Mouse (Mus musculus): ENCODE data around the gene Coro7. TPM values are rescaled to one million over a fixed set of nuclear protein-coding genes. Genes with fewer than 3 reads are reported as not detected.
"Not testable (repeated sequence)": the region's sequence is repeated elsewhere in the genome, so short reads cannot be mapped to it uniquely, and the experiment has no call there.

Coro7 gene
- total RNA-seq, 2 experiments from 2014 or later = 88.4 to 100 TPM

DNA sequence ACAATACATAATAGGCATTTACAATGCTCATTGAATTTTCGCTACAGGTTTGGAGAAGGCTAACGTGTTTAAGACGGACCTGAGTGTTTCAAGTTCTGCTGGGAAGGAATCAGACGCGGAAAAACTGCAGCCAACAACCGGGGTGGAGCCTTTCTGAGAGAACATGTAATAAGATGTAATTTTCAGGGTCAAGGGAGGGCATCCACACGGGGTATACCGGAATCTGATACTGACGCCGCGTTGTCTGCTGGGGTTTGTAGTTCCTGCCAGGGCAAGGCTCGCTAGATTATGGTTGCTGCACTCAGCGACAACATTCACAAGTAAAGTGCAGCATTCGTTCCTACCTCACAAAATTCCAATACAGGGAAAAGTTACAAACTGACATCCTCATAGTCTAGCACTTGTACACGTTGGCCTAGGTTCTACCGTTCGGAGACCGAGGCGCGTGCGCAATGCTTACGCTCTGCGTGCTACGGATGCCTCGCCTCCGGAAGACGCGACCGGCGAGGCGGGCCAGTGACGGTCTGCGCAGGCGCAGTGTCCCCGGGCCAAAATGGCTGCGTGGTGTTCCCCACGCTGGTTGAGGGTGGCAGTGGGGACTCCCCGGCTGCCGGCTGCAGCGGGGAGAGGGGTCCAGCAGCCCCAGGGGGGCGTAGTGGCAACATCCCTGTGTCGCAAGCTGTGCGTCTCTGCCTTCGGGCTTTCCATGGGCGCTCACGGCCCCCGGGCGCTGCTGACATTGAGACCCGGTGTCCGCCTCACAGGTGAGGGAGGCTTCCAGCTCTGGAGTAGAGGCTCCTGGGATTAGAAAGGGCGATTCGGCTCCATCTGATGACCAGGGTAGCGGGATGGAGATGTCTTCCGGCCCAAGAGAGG, 4.2 kb upstream of the Coro7 start:
- intact Hi-C loops (cut with DNase I) = loop anchor here (5.0 kb wide), 1 partner anchor 103 kb away; no protein-coding TSS in a partner anchor
- peak; percentile 95 to 97 for DNase-seq (ENCODE audit: low spot score in 2 of 2)

DNA sequence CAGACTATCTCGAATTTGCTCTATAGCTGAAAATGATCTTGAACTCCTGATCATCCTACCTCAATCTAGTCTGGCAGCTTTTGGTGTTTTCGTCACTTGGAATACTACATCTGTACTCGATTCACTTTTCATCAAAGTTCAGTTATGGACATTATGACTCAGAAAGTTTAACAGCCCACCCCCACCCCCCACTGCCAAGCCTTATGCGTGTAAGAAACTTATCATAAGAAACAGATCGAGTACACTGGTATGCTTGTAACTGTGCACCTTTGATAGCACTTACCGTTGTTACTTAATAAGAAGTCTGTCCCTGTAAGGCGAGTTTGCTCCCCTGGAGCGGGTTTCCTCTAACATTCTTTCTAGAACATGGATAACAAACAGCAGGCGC, 3.6 kb upstream of the Coro7 start:
- no peak for DNase-seq (ENCODE audit: low spot score in 2 of 2)
- intact Hi-C loops (cut with DNase I) = loop anchor here (5.0 kb wide), 1 partner anchor 104 kb away; no protein-coding TSS in a partner anchor

DNA sequence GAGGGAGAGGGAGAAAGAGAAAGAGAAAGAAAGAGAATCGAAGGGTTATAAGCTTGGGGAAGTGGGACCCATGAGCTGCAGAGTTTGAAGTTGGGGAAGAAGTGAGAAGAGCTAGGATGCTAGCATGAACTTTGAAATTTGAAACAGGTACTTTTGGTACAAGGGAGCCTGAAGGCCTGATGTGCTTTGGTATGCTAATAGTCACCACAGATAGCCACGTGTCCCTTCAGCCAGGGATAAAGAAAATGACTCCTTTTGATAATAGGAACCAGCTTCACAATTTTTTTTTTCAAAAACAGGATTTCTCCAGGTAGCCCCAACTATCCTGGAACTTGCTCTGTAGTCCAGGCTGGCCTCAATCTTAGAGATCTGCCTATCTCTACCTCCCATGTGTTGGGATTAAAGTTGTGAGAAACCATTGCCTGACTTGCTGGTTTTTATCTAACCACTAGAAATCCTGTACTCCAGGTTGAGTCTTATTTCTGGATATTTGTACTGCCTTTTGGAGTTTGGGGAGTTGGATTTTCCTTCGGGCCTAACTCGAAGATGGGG, 3.1 kb upstream of the Coro7 start:
- no peak for DNase-seq (ENCODE audit: low spot score in 2 of 2)
- intact Hi-C loops (cut with DNase I) = loop anchor here (5.0 kb wide), 1 partner anchor 105 kb away; no protein-coding TSS in a partner anchor

DNA sequence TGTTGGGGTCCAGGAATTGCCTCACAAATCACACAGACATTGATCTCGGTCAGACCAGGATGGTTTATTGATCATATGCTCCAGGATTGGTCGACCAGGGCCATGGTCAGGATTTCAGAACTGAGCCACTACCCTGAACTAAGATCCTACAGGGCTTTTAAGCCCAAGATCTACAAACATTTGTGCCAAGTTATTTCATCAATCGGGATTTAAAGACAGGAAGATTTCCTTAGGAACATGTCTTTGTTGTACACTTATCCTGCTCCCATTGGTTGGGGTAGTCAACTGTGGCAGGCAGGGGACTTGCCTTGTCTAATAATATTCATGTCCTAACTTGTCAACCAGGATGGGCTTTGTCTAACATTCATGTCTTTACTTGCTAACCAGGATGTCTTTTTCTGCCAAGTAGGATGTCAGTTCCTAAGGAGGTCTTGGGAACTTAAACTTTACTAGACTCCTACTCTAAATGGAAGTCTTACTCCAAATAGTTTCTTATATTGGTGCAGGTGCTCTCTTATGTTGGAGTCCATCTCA, 1.4 kb upstream of the Coro7 start:
- intact Hi-C loops (cut with DNase I) = loop anchor here (5.0 kb wide), 1 partner anchor 106 kb away; no protein-coding TSS in a partner anchor
- DNase-seq (ENCODE audit: low spot score in 2 of 2) = not testable (repeated sequence)

DNA sequence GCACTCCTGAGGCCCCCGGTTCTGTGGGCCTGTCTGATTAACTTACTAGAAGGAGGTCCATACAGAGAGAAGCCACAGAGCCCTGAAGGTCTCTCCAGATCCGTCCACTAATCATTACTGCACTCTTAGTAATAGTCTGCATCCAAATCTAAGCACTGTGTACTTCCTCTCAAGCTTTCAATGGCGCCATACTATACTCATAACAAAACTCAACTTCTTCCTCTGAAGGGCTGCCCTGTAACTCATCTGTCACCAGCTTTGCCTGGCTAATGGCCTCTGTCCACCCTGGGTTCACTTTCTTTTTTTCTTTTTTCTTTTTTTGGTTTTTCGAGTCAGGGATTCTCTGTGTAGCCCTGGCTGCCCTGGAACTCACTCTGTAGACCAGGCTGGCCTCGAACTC, 1.5 kb downstream of the Coro7 start:
- intact Hi-C loops (cut with DNase I) = no loop called here
- no peak for DNase-seq (ENCODE audit: low spot score in 2 of 2)

DNA sequence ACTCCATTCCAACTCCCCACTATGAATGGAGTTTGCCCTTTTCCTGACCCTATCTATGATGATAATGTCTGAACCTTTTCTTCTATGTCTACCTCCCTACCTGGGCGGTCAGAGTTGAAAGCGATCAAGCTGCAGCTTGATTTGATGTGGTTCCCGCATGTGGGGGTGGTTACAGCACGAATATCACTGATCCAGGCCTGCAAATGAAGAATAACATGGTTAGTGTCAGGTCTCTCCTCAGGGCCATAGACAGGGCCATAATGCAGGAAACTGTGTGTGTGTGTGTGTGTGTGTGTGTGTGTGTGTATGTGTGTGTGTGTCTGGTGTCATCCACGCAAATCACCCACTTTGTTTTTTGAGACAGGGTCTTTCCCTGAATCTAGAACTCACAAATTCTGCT, 2.7 kb downstream of the Coro7 start:
- intact Hi-C loops (cut with DNase I) = no loop called here
- no peak for DNase-seq (ENCODE audit: low spot score in 2 of 2)

DNA sequence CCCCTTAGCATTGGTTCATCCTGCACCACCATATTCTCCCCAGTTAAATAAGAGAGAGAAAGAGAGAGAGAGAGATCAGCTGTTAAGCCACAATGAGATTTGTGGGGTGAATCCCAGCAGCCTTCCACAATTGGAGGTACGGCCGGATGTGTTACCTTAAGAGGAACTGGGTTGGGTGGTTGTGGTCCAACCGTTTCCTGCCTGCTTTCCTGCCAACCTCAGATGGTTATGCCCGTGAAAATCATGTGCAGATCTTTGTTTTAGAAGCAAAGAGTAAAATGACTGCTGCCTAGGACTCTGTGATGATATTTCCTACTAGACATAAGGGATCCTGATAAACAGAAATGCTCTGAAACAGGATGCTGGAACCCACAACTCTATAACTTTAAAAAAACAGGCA, 5.5 kb downstream of the Coro7 start:
- intact Hi-C loops (cut with DNase I) = no loop called here
- DNase-seq (ENCODE audit: low spot score in 2 of 2) = no peak

DNA sequence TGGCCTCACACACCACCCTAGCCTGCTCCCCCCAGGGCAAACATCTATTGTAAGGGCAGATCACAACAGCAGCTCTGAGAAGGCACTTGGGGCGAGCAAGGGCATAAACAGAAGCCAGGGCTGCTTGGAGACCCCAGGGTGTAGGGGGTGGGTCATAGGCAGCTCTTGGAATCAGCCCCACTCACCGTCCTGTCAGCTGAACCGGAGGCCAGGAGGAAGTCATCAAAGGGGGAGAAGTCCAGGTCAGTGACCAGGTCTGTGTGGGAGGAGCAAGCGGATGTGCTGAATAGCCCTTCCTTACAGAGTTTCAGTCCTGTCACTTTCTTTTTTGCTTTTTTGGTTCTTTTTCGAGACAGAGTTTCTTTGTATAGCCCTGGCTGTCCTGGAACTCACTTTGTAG, 9.3 kb downstream of the Coro7 start:
- intact Hi-C loops (cut with DNase I) = no loop called here
- DNase-seq (ENCODE audit: low spot score in 2 of 2) = no peak

DNA sequence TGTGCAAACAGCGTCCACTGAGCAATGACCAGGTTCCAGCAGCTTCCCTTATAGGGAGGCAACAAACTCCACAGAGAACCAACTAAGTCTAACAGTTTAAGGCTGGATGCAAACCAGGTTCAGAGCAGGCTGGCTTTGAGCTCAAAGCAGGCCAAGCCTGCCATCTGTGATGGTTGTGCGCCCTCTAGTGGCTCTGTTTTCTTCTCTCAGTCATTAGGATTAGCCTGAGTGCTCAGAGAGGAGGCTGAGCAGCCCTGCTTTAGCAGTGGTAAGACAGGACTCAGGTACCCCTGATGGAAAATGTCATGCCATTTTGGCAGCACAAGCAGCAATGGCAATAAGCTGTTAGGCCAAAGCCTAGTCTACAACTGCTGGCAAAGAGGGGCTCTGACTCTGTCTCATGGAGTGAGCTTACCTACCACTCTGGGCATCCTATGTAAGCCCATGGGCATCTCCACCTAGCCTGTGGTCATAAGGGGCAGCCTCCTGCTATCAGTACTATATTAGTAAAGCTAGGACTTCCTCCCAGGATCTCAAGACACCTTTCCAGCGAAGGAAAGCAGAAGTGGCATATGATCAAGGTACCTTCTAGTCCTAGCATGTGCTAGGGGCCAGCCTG, 12.3 kb downstream of the Coro7 start:
- intact Hi-C loops (cut with DNase I) = loop anchor here (1.0 to 5.0 kb wide), 2 partner anchors 37 to 110 kb away; partner anchors contain the start of gene Tfap4

DNA sequence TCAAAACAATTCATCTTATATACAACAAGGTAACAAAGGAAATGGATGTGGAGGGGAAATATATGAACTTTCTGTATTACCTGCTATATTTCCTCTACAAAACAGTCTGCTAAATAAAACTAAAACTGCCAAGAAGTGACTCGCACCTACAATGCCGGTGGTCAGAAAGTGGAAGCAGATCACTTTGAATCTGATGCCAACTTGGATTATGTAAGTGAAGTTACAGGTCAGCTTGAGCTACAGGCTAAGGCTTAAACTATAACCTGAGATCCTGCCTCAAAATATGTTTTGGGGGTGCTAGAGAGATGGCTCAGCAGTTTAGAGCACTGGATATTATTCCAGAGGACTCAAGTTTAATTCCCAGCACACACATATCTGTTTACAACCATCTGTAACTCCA, 13.9 kb downstream of the Coro7 start:
- intact Hi-C loops (cut with DNase I) = loop anchor here (5.0 kb wide), 1 partner anchor 108 kb away; the partner anchor contains the start of gene Tfap4
- DNase-seq (ENCODE audit: low spot score in 2 of 2) = no peak

More for the DNA sequence above, 12.3 kb downstream of the Coro7 start:
- DNase-seq (ENCODE audit: low spot score in 2 of 2) = peak; percentile 74 to 85

DNA sequence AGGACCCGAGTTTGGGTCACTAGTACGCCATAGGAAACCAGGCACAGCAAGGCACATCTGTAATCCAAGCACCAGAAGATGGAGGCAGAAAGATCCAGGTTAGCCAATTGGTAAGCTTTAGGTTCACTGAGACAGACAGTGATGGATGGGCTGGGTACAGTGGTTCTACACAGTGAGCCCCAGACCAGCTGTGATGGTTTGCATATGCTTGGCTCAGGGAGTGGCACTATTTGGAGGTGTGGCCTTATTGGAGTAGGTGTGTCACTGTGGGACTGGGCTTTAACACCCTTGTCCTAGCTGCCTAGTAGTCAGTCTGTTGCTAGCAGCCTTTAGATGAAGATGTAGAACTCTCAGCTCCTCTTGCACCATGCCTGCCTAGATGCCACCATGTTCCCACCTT, 15.8 kb downstream of the Coro7 start:
- no peak for DNase-seq (ENCODE audit: low spot score in 2 of 2)
- intact Hi-C loops (cut with DNase I) = no loop called here

DNA sequence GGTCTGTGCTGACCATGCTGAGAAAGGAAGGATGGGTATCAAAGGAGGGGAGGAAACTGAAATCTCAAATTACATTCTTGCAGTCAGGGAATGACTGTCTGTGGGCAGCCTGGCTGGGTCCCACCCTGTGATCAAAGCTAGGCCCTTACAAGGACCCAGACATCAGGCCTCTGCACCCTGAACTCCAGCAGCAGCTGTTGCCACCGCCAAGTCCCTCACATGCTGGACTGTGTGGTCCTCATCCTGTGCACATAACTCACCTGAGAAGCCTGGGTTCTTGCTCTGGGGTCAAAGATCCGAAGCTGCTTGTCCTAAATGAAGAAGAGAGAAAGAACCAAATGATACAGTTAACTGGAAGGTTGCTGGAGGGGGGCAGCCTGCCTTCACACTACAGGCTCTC, 18.0 kb downstream of the Coro7 start:
- intact Hi-C loops (cut with DNase I) = no loop called here
- no peak for DNase-seq (ENCODE audit: low spot score in 2 of 2)

DNA sequence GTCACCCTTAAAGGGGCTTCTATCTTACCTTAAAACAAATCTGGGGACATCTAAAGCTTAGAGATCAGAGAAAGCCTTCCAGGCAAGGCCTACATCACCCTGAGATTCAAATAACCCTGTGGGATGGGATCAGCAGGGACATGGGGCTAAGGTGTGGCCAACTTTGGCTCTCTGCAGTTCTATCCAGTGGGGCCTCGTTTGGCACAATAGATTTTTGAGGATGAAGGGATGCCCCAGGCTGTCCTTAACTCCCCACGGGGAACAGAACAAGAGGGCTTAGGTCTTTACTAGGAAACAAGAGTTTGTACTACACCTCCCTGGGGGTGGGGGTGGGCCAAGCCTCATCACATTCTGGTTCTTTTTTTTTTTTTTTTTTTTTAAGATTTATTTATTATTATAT, 20.3 kb downstream of the Coro7 start:
- intact Hi-C loops (cut with DNase I) = no loop called here
- no peak for DNase-seq (ENCODE audit: low spot score in 2 of 2)

DNA sequence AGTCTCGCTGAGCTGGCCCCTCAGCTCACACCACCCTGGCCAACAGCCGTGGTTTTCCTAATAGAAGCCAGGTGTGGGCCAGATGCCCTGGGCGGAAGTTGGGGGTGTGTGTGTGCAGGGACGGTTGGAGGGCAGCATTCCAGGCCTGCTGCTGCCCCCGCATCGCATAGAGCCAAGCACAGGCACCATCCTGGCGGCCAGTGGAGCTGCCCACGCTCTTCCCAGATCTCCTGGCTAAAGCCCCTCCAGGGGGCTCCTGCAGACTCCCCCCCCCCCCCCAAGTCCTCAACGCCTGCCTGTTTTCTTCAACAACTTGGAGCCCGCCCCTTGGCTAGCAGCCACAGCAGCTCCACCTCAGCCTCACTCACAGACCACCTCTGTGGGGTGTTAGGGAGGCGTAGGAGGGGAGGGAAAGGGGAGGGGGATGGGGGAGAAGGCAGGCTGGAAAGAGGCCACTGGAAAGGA, 20.8 kb downstream of the Coro7 start:
- DNase-seq (ENCODE audit: low spot score in 2 of 2) = peak; percentile 51 to 76
- intact Hi-C loops (cut with DNase I) = no loop called here

DNA sequence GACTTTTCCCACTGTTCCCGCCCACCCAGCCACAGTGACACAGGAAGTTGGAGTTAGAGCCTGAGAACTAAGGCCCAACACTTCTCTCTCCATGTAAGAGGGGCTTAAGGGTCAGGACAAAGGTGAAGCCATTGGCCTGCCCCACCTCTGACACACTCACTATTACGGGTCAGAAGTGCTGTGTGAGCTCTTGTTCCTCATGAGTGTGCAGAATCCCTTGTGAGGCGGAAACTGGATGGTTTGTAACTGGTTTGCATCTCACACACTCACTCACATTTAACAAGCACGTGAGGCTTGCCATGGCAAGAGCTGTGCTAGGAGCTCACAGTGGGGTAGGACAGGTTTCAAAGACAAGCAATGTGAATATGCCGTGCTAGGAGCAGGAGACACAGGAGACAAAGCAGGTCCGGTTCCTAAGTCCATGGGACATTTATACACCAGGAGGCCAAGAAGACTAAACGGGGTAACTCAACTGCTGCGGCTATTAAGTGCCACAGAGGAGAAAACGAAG, 23.0 kb downstream of the Coro7 start:
- no peak for DNase-seq (ENCODE audit: low spot score in 2 of 2)
- intact Hi-C loops (cut with DNase I) = no loop called here

DNA sequence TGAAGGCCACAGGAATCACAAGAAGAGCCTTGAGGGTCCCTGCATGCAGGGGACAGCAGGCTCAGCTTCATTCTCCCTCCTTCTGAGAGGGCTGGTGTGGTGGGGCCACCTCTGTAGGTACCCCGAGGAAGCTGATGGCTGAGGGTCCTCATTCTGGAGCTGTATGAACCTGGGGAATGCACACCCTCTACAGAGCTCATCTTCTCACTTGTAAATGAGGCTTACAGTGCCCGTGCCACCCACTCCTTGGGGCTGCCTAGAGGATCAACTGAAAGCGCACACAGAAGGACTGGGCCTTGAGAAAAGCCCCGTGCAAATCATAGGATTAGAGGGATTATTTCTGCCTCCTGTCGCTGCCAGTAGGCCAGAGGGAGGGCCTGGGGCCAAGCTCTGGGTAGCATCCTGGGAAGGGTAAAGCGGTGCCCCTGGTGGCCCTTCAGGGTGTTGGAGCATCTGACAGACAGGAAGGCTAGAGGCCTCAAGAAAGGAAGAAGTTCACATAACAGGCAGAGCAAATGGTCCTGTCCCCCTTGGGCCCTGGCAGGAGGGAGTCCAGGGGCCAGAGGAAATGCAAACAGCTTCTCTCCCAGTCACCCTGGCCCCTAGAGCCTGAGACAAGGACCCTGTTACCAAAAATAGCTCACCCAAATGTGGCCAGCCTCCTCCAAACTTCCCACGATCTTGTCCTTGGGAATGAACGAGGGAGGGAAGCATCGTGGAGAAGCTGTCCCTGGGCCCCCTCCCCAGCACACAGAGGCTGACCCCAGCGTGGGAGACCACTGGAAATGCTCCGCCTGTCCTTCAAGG, 23.6 kb downstream of the Coro7 start:
- DNase-seq (ENCODE audit: low spot score in 2 of 2) = no peak

DNA sequence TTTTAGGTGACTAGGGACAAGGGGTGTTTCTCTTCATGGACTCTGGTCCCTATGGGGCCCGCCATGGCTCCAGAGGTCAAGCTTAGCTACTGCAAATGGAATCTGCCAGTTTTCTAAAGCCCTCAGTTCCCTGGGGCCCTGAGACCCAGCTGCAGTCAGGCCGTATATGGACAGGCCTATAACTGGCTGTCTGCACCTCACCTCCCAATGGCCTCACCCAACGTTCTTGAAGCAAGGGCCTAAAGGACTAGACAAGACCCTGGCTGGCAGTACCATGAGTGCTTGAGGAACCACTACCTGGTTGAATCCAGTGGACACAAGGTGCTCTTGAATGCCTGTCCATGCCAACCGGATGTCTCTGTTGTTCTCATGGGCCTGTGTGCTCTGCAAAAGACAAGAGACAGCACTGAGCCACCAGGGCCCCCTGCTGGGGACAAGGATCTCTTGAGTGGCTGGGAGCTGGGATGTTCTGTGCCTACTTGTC, 24.3 kb downstream of the Coro7 start:
- peak in 1 of 2 experiments; percentile 33 for DNase-seq (ENCODE audit: low spot score in 2 of 2)

More for the DNA sequence above, 23.6 kb downstream of the Coro7 start:
- intact Hi-C loops (cut with DNase I) = no loop called here

DNA sequence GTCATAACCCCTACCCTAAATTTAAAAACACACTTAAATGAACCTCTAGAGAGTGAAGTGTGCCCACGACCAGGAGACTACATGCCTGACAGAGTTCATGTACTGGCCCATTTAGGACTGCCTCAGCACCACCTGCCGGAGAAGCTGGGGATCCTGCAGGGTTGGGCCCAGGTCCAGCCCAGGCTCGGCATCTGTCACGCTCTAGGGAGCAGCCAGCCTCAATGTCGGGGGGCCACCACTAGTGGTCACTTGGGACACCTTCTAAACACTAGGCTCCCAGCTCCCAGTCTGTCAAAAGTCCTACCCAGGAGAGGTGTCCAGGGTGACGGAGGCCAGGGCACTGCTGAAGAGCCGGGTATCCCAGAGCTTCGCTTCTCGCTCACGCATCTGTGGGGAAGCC, 24.9 kb downstream of the Coro7 start:
- DNase-seq (ENCODE audit: low spot score in 2 of 2) = no peak
- intact Hi-C loops (cut with DNase I) = no loop called here

More for the DNA sequence above, 24.3 kb downstream of the Coro7 start:
- intact Hi-C loops (cut with DNase I) = no loop called here

Data from left cerebral cortex, postnatal 36 days (tissue).